Mouse (Mus musculus): ENCODE measurements around the gene Ncam1.

DNA sequence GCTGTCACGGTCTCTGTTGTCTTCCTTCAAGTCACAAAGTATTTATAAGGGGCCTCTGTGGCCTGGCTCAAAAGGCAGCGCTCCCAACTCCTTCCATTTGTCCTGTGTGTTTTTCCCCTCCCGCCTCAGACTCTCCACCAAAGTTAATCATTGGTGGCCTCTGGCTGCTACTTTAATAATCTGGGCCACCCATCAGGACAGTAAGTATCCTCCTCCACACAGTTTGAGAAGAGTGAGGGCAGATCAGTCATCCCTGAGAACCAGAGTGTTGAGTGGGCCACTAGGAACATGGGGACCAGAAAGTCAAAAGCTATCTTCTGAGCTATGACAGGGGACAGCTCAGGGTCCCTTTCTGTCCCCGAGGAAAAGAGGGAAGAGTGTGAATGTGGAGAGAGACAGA is 256.1 kb downstream of the Ncam1 start:
- no peak for TF ChIP-seq CTCF (IDR thresholded peaks at IDR 0.05; ENCODE audit: control insufficient read depth, insufficient read depth, low read length)
- no peak for TF ChIP-seq POLR2A (IDR thresholded peaks at IDR 0.05; ENCODE audit: borderline replicate concordance, control insufficient read depth, low read depth, low read length)
